Mouse (Mus musculus) liver, embryonic 14.5 days (tissue): Measurements from ENCODE around the gene Gm8362. TPM values are rescaled to one million over a fixed set of nuclear protein-coding genes. Genes with fewer than 3 reads are reported as not detected.
"Not testable (repeated sequence)": the region's sequence is repeated elsewhere in the genome, so short reads cannot be mapped to it uniquely, and the experiment has no call there.

Source experiments
- ATAC-seq: fragments of 200-750 bp; cut with Nextera tagmentation; 2 replicates; pipeline ENCODE4 v1.8.0; 2017; ENCODE audit warnings: moderate number of reproducible peaks, mild to moderate bottlenecking, moderate library complexity; ENCODE audit not compliant: insufficient read depth
- DNase-seq, 3 experiments: peaks; one replicate each; pipeline ENCODE4 v3.0.0-alpha.2; 2012 to 2013; ENCODE audit warnings: low read depth in 3 of 3, low spot score in 3 of 3
- H3K27ac ChIP-seq: fragments of 300-500 bp; sonication (generic); 2 replicates; pipeline ENCODE4 v1.5.1; 2014; ENCODE audit warnings: moderate library complexity, mild to moderate bottlenecking, control low read depth, inconsistent platforms
- H3K27me3 ChIP-seq: fragments of 300-500 bp; sonication (generic); 2 replicates; pipeline ENCODE4 v1.6.1; 2014; ENCODE audit warnings: mild to moderate bottlenecking, low read length, moderate library complexity; ENCODE audit not compliant: control insufficient read depth, insufficient read depth
- H3K36me3 ChIP-seq: fragments of 300-500 bp; sonication (generic); replicated peaks from 2 replicates; pipeline ENCODE4 v1.6.1; 2014; ENCODE audit warnings: low read depth; ENCODE audit not compliant: control insufficient read depth, insufficient read depth
- H3K4me1 ChIP-seq, 2 experiments: fragments of 200-500 bp in 1 of 2; fragments of 300-500 bp in 1 of 2; sonication (generic) in 1 of 2; replicated peaks; 2 replicates each; pipeline ENCODE4 v1.6.1; 2012 to 2014; ENCODE audit warnings: antibody characterized with exemption in 1 of 2, inconsistent platforms in 1 of 2, low read length in 1 of 2; ENCODE audit not compliant: control insufficient read depth in 2 of 2, insufficient read depth in 2 of 2
- H3K4me2 ChIP-seq: fragments of 300-500 bp; sonication (generic); 2 replicates; pipeline ENCODE4 v1.6.1; 2014; ENCODE audit warnings: low read depth, mild to moderate bottlenecking, control low read depth, moderate library complexity
- H3K4me3 ChIP-seq, 2 experiments: fragments of 200-500 bp in 1 of 2; fragments of 300-500 bp in 1 of 2; sonication (generic) in 1 of 2; 2 replicates each; pipeline ENCODE4 v1.5.1; 2012 to 2014; ENCODE audit warnings: low read depth in 2 of 2, low read length in 2 of 2, mild to moderate bottlenecking in 2 of 2, control low read depth in 1 of 2, inconsistent platforms in 1 of 2, moderate library complexity in 1 of 2; ENCODE audit not compliant: insufficient read depth in 1 of 2
- H3K9ac ChIP-seq: fragments of 300-500 bp; sonication (generic); replicated peaks from 2 replicates; pipeline ENCODE4 v1.6.1; 2014; ENCODE audit warnings: mild to moderate bottlenecking, control low read depth, moderate library complexity
- H3K9me3 ChIP-seq: fragments of 300-500 bp; sonication (generic); 2 replicates; pipeline ENCODE4 v1.6.1; 2016; ENCODE audit warnings: low read length, mixed read lengths; ENCODE audit not compliant: control insufficient read depth
- WGBS: fragments of 180-500 bp; shearing (Covaris S2); extraction: QIAGEN DNeasy Blood & Tissue Kit; methylation state at CpG from one replicate; pipeline ENCODE4 v1.1.7; 2014; ENCODE audit not compliant: insufficient replicate concordance; 5-methylcytosine and 5-hydroxymethylcytosine counted together
- polyA plus RNA-seq, 2 experiments: library from polyadenylated mRNA; depleted of rRNA in 1 of 2; stranded (reverse) in 1 of 2; unstranded in 1 of 2; fragments of >200 nt; fragmentation: Nextera tagmentation in 1 of 2; extraction: Ambion mirVana in 1 of 2; gene quantifications; 2 replicates each; pipeline versions ENCODE4 v1.2.1 to v1.2.3; 2012 to 2014

Gm8362 gene
- not detected in 2 replicates for polyA plus RNA-seq (2012; rRNA removed)
- polyA plus RNA-seq (2014; fragmentation: Nextera tagmentation; extraction: Ambion mirVana) = not detected in 2 replicates

DNA sequence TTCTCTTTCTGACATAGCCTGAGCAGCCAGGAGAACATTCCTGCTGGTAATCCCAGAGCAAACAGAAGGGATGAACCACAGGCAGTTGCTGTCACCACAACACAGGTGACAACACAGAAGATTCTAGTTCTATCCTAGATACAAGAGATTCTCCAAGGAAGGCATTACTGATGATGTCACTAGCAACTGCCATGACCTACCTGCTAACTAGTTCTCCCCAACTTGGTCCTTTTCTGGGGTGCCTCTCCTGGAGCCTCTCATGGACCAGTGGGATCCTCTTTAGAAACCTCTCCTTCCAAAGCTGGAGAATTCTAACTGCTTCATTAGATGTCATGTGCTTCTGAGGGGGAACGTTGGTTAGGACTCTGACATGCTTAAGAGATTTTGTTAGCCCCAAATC, at the start of gene Gm8362:
Gene Gm8362 (minus strand): TSS at position 101 of the 400 bp plus-strand sequence.
- not testable (repeated sequence) for H3K4me3 ChIP-seq, H3K9me3 ChIP-seq, H3K4me1 ChIP-seq, H3K9ac ChIP-seq, H3K36me3 ChIP-seq, ATAC-seq, H3K4me2 ChIP-seq, H3K27ac ChIP-seq, DNase-seq, H3K27me3 ChIP-seq
- WGBS = no CpG with 5 or more reads among the region's 1 CpGs

DNA sequence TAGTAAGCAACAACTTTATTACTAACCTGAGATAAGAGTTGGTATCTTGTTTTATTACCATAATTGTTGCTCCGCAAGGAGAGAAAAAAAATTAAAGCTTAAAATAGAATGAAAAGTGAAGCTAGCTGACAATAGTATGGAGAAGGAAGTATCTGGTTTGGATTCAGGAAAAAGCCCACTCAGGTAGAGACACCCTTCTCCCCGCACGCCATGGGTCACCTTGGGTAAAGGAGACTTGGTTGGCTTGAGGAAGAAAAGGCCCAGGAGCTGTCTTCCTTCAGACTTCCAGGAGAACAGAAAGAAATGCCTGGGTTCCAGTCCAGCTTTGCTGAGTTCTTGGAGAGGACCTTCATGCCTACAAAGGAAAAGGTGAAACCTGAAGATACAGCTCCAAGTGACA, 49.1 kb upstream of the Gm8362 start:
- not testable (repeated sequence) for H3K4me1 ChIP-seq, DNase-seq, H3K27ac ChIP-seq, H3K9ac ChIP-seq, H3K4me2 ChIP-seq, H3K9me3 ChIP-seq, H3K36me3 ChIP-seq, ATAC-seq, H3K4me3 ChIP-seq, H3K27me3 ChIP-seq
- 70% methylated on average over 3 of the region's 3 CpGs for WGBS

GRCm38 (mm10) chr14:6757231-6757536, 17.0 kb downstream of the Gm8362 start:
- H3K9ac ChIP-seq, H3K9me3 ChIP-seq, DNase-seq, H3K27me3 ChIP-seq, H3K27ac ChIP-seq, H3K36me3 ChIP-seq, H3K4me1 ChIP-seq, H3K4me3 ChIP-seq, ATAC-seq, H3K4me2 ChIP-seq: not testable (repeated sequence)
- 14% methylated on average over 1 of the region's 13 CpGs for WGBS

DNA sequence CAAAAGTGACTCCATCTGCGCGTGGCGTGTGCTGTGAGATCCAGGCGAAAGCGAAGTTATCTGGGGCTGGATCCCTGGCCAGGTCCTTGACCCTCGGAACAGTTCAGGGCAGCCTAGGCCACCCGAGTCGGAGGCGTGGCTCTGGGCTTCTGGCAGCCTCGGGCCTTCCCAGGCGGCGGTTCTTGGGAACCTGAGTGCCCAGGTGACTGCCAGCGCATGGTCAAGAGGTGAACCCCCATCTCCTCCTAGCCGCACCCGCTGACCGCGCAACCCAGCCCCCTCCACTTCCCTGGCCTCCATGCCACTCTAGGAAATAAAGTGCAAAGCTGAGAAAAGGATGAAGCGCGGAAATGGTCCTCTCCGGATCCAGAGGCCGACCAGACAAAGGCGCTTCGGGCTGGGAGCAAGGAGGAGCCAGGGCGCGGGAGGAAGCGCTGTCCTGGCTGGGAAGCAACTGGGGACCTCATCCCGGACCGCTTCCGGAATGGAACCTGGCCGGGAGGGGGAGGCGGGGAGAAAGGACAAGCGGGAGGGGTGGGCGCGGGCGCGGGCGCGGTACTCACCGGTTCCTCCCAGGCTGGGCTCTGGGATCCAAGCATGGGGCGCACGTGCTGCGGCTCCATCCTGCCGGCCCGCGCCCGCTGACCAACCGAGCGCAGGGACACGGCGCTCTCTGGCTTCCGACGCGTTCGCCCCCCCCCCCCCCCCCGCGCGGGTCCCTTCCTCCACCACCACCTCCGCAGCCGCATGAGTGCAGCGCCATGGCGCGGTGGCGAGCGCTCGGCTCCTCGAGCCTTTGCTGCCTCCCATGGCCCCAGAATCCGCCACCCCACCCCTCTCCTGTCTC, 17.6 kb downstream of the Gm8362 start:
- not testable (repeated sequence) for H3K4me3 ChIP-seq, DNase-seq, H3K27me3 ChIP-seq, H3K9me3 ChIP-seq, H3K9ac ChIP-seq, H3K27ac ChIP-seq, H3K4me1 ChIP-seq, ATAC-seq, H3K36me3 ChIP-seq
- H3K4me2 ChIP-seq = peak overlapping the region; percentile 22; the same call in 1 of the 2 replicates
- 0% methylated on average over 23 of the region's 67 CpGs for WGBS

- not testable (repeated sequence) for ATAC-seq, H3K36me3 ChIP-seq, H3K27ac ChIP-seq, H3K27me3 ChIP-seq, H3K9ac ChIP-seq, H3K4me3 ChIP-seq, H3K4me1 ChIP-seq, H3K4me2 ChIP-seq, DNase-seq, H3K9me3 ChIP-seq
- WGBS = no CpG with 5 or more reads among the region's 2 CpGs
Observed at GRCm38 (mm10) chr14:6742232-6742631, 32.0 kb downstream of the Gm8362 start, which contains the start of gene Gm3636. Gm3636 (minus strand) TSS chr14:6742332.

- not testable (repeated sequence) for H3K4me2 ChIP-seq, H3K9ac ChIP-seq, H3K4me1 ChIP-seq, DNase-seq, H3K36me3 ChIP-seq, ATAC-seq, H3K4me3 ChIP-seq, H3K9me3 ChIP-seq, H3K27me3 ChIP-seq, H3K27ac ChIP-seq
- WGBS = no CpG with 5 or more reads among the region's 2 CpGs
Observed at GRCm38 (mm10) chr14:6720151-6720550, 54.1 kb downstream of the Gm8362 start, which contains the start of gene Gm8050. Gm8050 (minus strand) TSS chr14:6720251.

Other genes with a start within 250 kb of the Gm8362 start
- not detected in 2 replicates for gene Gm8356, start 237.1 kb downstream of the Gm8362 start, polyA plus RNA-seq (2012; rRNA removed)
- not detected in 2 replicates for gene Gm8356, start 237.1 kb downstream of the Gm8362 start, polyA plus RNA-seq (2014; fragmentation: Nextera tagmentation; extraction: Ambion mirVana)
- not detected in 2 replicates for gene Gm3629, start 183.8 kb downstream of the Gm8362 start, polyA plus RNA-seq (2012; rRNA removed)
- gene Gm3629, start 183.8 kb downstream of the Gm8362 start, polyA plus RNA-seq (2014; fragmentation: Nextera tagmentation; extraction: Ambion mirVana) = not detected in 2 replicates
- not detected in 2 replicates for gene Gm3460, start 152.0 kb downstream of the Gm8362 start, polyA plus RNA-seq (2012; rRNA removed)
- gene Gm3460, start 152.0 kb downstream of the Gm8362 start, polyA plus RNA-seq (2014; fragmentation: Nextera tagmentation; extraction: Ambion mirVana) = not detected in 2 replicates
- gene Gm10251, start 90.2 kb downstream of the Gm8362 start, polyA plus RNA-seq (2012; rRNA removed) = not detected in 2 replicates
- not detected in 2 replicates for gene Gm10251, start 90.2 kb downstream of the Gm8362 start, polyA plus RNA-seq (2014; fragmentation: Nextera tagmentation; extraction: Ambion mirVana)
- not detected in 2 replicates for gene Gm8050, start 54.2 kb downstream of the Gm8362 start, polyA plus RNA-seq (2012; rRNA removed)
- not detected in 2 replicates for gene Gm8050, start 54.2 kb downstream of the Gm8362 start, polyA plus RNA-seq (2014; fragmentation: Nextera tagmentation; extraction: Ambion mirVana)
- 0.21 and 0.35 TPM in 2 replicates for gene Gm3636, start 32.1 kb downstream of the Gm8362 start, polyA plus RNA-seq (2012; rRNA removed)
- gene Gm3636, start 32.1 kb downstream of the Gm8362 start, polyA plus RNA-seq (2014; fragmentation: Nextera tagmentation; extraction: Ambion mirVana) = 0.25 TPM in 1 of 2 replicates, not detected in the other
- gene Gm3642, start 65.9 kb upstream of the Gm8362 start, polyA plus RNA-seq (2012; rRNA removed) = not detected in 2 replicates
- not detected in 2 replicates for gene Gm3642, start 65.9 kb upstream of the Gm8362 start, polyA plus RNA-seq (2014; fragmentation: Nextera tagmentation; extraction: Ambion mirVana)
- 0.02 TPM in 2 replicates for gene Gm3667, start 115.6 kb upstream of the Gm8362 start, polyA plus RNA-seq (2012; rRNA removed)
- gene Gm3667, start 115.6 kb upstream of the Gm8362 start, polyA plus RNA-seq (2014; fragmentation: Nextera tagmentation; extraction: Ambion mirVana) = not detected in 2 replicates
- not detected in 2 replicates for gene Gm6356, start 199.4 kb upstream of the Gm8362 start, polyA plus RNA-seq (2012; rRNA removed)
- not detected in 2 replicates for gene Gm6356, start 199.4 kb upstream of the Gm8362 start, polyA plus RNA-seq (2014; fragmentation: Nextera tagmentation; extraction: Ambion mirVana)